Mouse (Mus musculus): ENCODE results near the gene Olfr25. TPM values are rescaled to one million over a fixed set of nuclear protein-coding genes. Genes with fewer than 3 reads are reported as not detected.

Olfr25 gene
- total RNA-seq (2021), result under 1 TPM in 1 of 2 experiments, not detected in 1; 0.04 TPM
- long read RNA-seq, experiment 1, result 0 reads
- long read RNA-seq, experiment 2, result 0 reads

DNA sequence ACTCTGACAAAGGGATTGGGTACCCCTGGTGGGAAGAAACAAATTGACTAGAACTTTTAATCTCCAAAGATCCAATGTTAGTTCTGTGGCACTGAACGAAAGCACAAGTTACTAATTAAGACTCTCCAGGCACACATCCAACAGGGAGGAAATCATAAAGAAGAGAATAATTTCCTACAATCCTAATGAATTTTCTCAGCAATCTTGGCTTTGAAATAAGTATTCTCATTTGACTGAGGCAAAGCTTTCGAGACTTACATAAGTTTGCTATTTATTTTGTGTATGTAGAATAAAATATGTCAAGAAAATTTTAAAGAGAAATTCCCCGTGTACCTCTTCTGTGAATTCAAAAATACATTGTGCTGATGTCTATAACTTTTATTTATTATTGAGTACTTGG, at the start of gene Olfr25:
TSS of gene Olfr25 (plus strand) at position 301 of the 400 bp plus-strand sequence.
- intact Hi-C loops (cut with DNase I), result no loop called here

GRCm38 (mm10) chr9:38290807-38291206, 38.1 kb upstream of the Olfr25 start, which contains the start of gene Olfr896-ps1:
Gene Olfr896-ps1, plus strand, starts transcription at chr9:38291107.
- intact Hi-C loops (cut with DNase I), result no loop called here
- DNase-seq (ENCODE audit: low spot score in 2 of 2), result no peak

More for the DNA sequence above, at the start of gene Olfr25:
- DNase-seq (ENCODE audit: low spot score in 2 of 2), result no peak

DNA sequence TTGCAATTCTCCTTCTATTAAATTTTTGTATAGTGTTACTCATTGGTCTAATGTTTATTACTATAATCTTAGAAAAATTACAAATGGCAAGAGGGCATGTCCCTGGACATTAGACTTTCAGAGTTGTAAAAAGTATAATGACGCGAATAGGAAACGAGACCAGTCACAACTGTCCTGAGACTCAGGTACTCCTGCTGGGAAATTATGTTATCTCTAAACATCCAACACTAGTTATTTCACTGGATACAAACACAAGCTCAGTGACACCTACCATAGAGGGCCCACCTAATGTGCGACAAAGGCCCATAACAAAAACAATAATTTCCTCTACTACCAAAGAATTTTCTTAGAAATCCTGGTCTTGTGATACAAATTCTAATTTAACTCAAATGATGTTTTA, 19.3 kb downstream of the Olfr25 start, which contains the start of gene Olfr898:
TSS of gene Olfr898 (plus strand) at position 301 of the 400 bp plus-strand sequence.
- DNase-seq (ENCODE audit: low spot score in 2 of 2), result no peak
- intact Hi-C loops (cut with DNase I), result no loop called here

DNA sequence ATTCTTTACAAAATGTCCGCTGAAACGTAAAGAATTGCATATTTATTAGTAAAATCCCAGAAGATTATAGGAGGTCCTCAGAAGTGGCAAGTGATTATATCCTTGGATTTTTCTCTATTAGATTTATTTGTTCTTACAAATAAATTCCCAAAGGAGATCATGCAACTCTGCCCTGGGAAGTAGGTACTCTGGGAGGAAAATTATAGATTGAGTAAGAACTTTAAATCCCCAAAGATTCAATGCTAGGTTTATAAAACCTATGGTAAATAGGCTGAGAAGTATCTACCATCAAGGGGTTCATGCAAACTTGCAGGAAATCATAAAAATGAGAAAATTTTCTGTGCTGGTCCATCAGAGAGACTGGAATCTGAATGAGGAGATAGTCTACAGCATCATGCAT, 37.7 kb downstream of the Olfr25 start, which contains the start of gene Olfr250:
TSS of gene Olfr250 (plus strand) at position 301 of the 400 bp plus-strand sequence.
- intact Hi-C loops (cut with DNase I), result no loop called here
- DNase-seq (ENCODE audit: low spot score in 2 of 2), result no peak

GRCm38 (mm10) chr9:38376786-38377185, 47.9 kb downstream of the Olfr25 start, which contains the start of gene Olfr251:
Gene Olfr251, plus strand, starts transcription at chr9:38377086.
- no peak for DNase-seq (ENCODE audit: low spot score in 2 of 2)
- intact Hi-C loops (cut with DNase I), result no loop called here

Other genes starting within 250 kb of the Olfr25 start
- not detected for gene Olfr887, start 245.0 kb upstream of the Olfr25 start, total RNA-seq (2021)
- not detected for gene Olfr888, start 220.9 kb upstream of the Olfr25 start, total RNA-seq (2021)
- gene Olfr889, start 213.9 kb upstream of the Olfr25 start, total RNA-seq (2021), result not detected
- not detected for gene Olfr890, start 186.5 kb upstream of the Olfr25 start, total RNA-seq (2021)
- not detected for gene Olfr891, start 148.2 kb upstream of the Olfr25 start, total RNA-seq (2021)
- gene Olfr893, start 120.7 kb upstream of the Olfr25 start, total RNA-seq (2021), result not detected
- not detected for gene Olfr894, start 111.0 kb upstream of the Olfr25 start, total RNA-seq (2021)
- not detected for gene Olfr143, start 76.3 kb upstream of the Olfr25 start, total RNA-seq (2021)
- not detected for gene Olfr895, start 61.2 kb upstream of the Olfr25 start, total RNA-seq (2021)
- gene Olfr896-ps1, start 38.0 kb upstream of the Olfr25 start, total RNA-seq (2021), result not detected
- gene Olfr898, start 19.4 kb downstream of the Olfr25 start, total RNA-seq (2021), result not detected
- gene Olfr250, start 37.8 kb downstream of the Olfr25 start, total RNA-seq (2021), result not detected
- not detected for gene Olfr251, start 48.0 kb downstream of the Olfr25 start, total RNA-seq (2021)
- not detected for gene Olfr147, start 72.6 kb downstream of the Olfr25 start, total RNA-seq (2021)
- gene Olfr901, start 100.4 kb downstream of the Olfr25 start, total RNA-seq (2021), result not detected
- gene Olfr902, start 118.6 kb downstream of the Olfr25 start, total RNA-seq (2021), result not detected
- not detected for gene Olfr904, start 134.1 kb downstream of the Olfr25 start, total RNA-seq (2021)
- not detected for gene Olfr905, start 142.0 kb downstream of the Olfr25 start, total RNA-seq (2021)
- gene Olfr906, start 158.0 kb downstream of the Olfr25 start, total RNA-seq (2021), result not detected
- not detected for gene Olfr907, start 166.7 kb downstream of the Olfr25 start, total RNA-seq (2021)
- not detected for gene Olfr911-ps1, start 192.5 kb downstream of the Olfr25 start, total RNA-seq (2021)
- not detected for gene Olfr910, start 208.8 kb downstream of the Olfr25 start, total RNA-seq (2021)

All from left cerebral cortex, postnatal 14 days (tissue).